Mouse (Mus musculus) naive thymus-derived CD4-positive, alpha-beta T cell, adult 2 months (primary cell): Measurements from ENCODE around the gene Phf11b.
"Not testable (repeated sequence)": the region's sequence is repeated elsewhere in the genome, so short reads cannot be mapped to it uniquely, and the experiment has no call there.

Experiments used
- DNase-seq: peaks from one replicate; pipeline ENCODE4 v3.0.0-alpha.2; 2011; ENCODE audit warnings: low read depth

Phf11b gene

GRCm38 (mm10) chr14:59341189-59341588 lies at the start of gene Phf11b:
Phf11b (minus strand) TSS chr14:59341351.
- peak; percentile 67 for DNase-seq

GRCm38 (mm10) chr14:59390181-59390580 lies 49.0 kb upstream of the Phf11b start:
- not testable (repeated sequence) for DNase-seq

- no peak for DNase-seq
Measured at GRCm38 (mm10) chr14:59389532-59389931, 48.4 kb upstream of the Phf11b start.

GRCm38 (mm10) chr14:59370348-59371068 lies 29.4 kb upstream of the Phf11b start:
- no peak for DNase-seq

- DNase-seq = no peak
Measured at GRCm38 (mm10) chr14:59366386-59367105, 25.4 kb upstream of the Phf11b start.

- no peak for DNase-seq
Measured at GRCm38 (mm10) chr14:59365244-59365644, 24.1 kb upstream of the Phf11b start, which contains the start of gene Phf11d. Phf11d (minus strand) TSS chr14:59365470.

- DNase-seq = peak; percentile 29
Measured at GRCm38 (mm10) chr14:59339541-59339940, 1.6 kb downstream of the Phf11b start.

- DNase-seq = not testable (repeated sequence)
Measured at GRCm38 (mm10) chr14:59336056-59336455, 5.1 kb downstream of the Phf11b start.

- DNase-seq = peak; percentile 18
Measured at GRCm38 (mm10) chr14:59330499-59330898, 10.7 kb downstream of the Phf11b start.

- not testable (repeated sequence) for DNase-seq
Measured at GRCm38 (mm10) chr14:59319970-59320369, 21.2 kb downstream of the Phf11b start.

GRCm38 (mm10) chr14:59319036-59319435 lies 22.1 kb downstream of the Phf11b start:
- not testable (repeated sequence) for DNase-seq

- DNase-seq = peak; percentile 29
Measured at GRCm38 (mm10) chr14:59297391-59297790, 43.8 kb downstream of the Phf11b start, which contains the start of gene Phf11a. Phf11a (minus strand) TSS chr14:59297522.

- DNase-seq = not testable (repeated sequence)
Measured at GRCm38 (mm10) chr14:59291769-59292168, 49.4 kb downstream of the Phf11b start.

GRCm38 (mm10) chr14:59274961-59275360 lies 66.2 kb downstream of the Phf11b start:
- DNase-seq = not testable (repeated sequence)
